Mouse (Mus musculus) thymus, adult 2 months (tissue): ENCODE data around the gene Tigar. TPM values are rescaled to one million over a fixed set of nuclear protein-coding genes. Genes with fewer than 3 reads are reported as not detected.

Experiments
- DNase-seq: peaks from one replicate; pipeline ENCODE4 v3.0.0; 2021
- H3K27ac ChIP-seq: fragments of 200-500 bp; 2 replicates; pipeline ENCODE4 v1.5.1; 2012; ENCODE audit warnings: low read length, control low read depth; ENCODE audit not compliant: control insufficient read depth, insufficient read depth
- H3K27me3 ChIP-seq: fragments of 200-500 bp; 2 replicates; pipeline ENCODE4 v1.6.1; 2012; ENCODE audit warnings: mild to moderate bottlenecking, low read length, moderate library complexity, mixed read lengths; ENCODE audit not compliant: control insufficient read depth, insufficient read depth
- H3K36me3 ChIP-seq: fragments of 200-500 bp; 2 replicates; pipeline ENCODE4 v1.6.1; 2012; ENCODE audit warnings: mild to moderate bottlenecking, low read length, moderate library complexity; ENCODE audit not compliant: control insufficient read depth, insufficient read depth
- H3K4me1 ChIP-seq: fragments of 200-500 bp; replicated peaks from 2 replicates; pipeline ENCODE4 v1.6.1; 2012; ENCODE audit warnings: low read length; ENCODE audit not compliant: control insufficient read depth, insufficient read depth
- H3K4me3 ChIP-seq: fragments of 200-500 bp; 2 replicates; pipeline ENCODE4 v1.5.1; 2012; ENCODE audit warnings: mild to moderate bottlenecking, low read length, control low read depth, moderate library complexity; ENCODE audit not compliant: control insufficient read depth, insufficient read depth
- CTCF ChIP-seq: fragments of 200-500 bp; IDR thresholded peaks from 2 replicates; pipeline ENCODE4 v1.5.1; 2012; ENCODE audit warnings: mild to moderate bottlenecking, control low read depth, low read length, moderate library complexity, borderline replicate concordance; ENCODE audit not compliant: control insufficient read depth, poor library complexity, insufficient read depth; ENCODE audit errors: extremely low read depth
- POLR2A ChIP-seq: fragments of 200-500 bp; IDR thresholded peaks from 2 replicates; pipeline ENCODE4 v1.6.1; 2012; ENCODE audit warnings: mild to moderate bottlenecking, low read length, control low read depth, moderate library complexity; ENCODE audit not compliant: control insufficient read depth, poor library complexity, insufficient read depth; ENCODE audit errors: extremely low read depth
- WGBS: fragments of 180-500 bp; shearing (Covaris S2); methylation state at CpG from one replicate; pipeline ENCODE4 v1.1.7; 2018; 5-methylcytosine and 5-hydroxymethylcytosine counted together
- polyA plus RNA-seq: library from polyadenylated mRNA; depleted of rRNA; stranded (reverse); fragments of >200 nt; gene quantifications from 2 replicates; pipeline ENCODE4 v1.2.3, GENCODE M21; 2012; rRNA removed

Gene Tigar
- polyA plus RNA-seq, 1 experiment: 2.4 TPM

DNA sequence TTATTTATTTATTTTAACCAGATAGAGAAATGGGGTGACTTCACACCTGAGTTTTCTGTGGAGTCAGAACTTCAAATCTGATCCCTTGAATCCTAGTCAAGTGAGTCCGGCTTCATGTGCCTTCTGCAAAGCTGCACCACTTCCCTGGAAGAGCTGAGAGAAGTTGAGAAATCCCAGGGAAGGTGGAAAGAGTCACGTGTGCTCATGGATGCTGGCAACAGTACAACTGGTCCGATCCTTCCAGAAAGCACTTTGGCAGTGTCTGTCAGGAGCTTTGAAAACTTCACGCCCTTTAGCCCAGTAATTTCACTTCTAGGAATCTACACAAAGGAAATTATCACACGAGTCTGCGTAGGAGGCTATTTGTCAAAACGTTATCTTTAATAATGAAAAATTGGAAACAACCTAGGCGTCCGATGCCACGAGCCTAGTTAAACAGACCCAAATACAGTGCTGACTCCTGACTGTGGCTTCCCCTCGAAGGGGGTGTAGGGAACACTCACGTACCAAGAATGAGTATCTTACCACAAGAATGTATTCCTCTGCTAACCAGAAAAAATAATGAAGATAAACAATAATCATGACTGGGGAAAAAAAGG, 52.3 kb downstream of the Tigar start:
- no peaks in the 10 kb centered on the region for H3K27me3 ChIP-seq
- DNase-seq: no peak
- TF ChIP-seq POLR2A: no peak
- TF ChIP-seq CTCF: no peak
- 82% methylated on average over 12 of the region's 12 CpGs for WGBS
- H3K4me1 ChIP-seq: no peaks in the 10 kb centered on the region
- H3K27ac ChIP-seq: no peak overlapping the region
- no peak overlapping the region for H3K4me3 ChIP-seq
- H3K36me3 ChIP-seq: no peaks in the 10 kb centered on the region

- no peak for DNase-seq
- H3K27me3 ChIP-seq: no peaks in the 10 kb centered on the region
- no peak overlapping the region for H3K4me3 ChIP-seq
- H3K36me3 ChIP-seq: no peaks in the 10 kb centered on the region
- TF ChIP-seq POLR2A (no peak), CTCF (no peak)
- WGBS: 87% methylated on average over 4 of the region's 4 CpGs
- H3K27ac ChIP-seq: no peak overlapping the region
- H3K4me1 ChIP-seq: no peaks in the 10 kb centered on the region
These were observed 58.5 kb downstream of the Tigar start for GRCm38 (mm10) chr6:127050847-127051246.

GRCm38 (mm10) chr6:127044909-127045308, 64.4 kb downstream of the Tigar start:
- Histone ChIP-seq H3K36me3 (no peaks in the 10 kb centered on the region), H3K4me3 (no peak overlapping the region), H3K4me1 (no peaks in the 10 kb centered on the region), H3K27ac (no peak overlapping the region), H3K27me3 (no peaks in the 10 kb centered on the region)
- DNase-seq: no peak
- TF ChIP-seq CTCF (no peak), POLR2A (no peak)
- 39% methylated on average over 6 of the region's 6 CpGs for WGBS

Other genes with a start within 250 kb of the Tigar start
- 0.31 and 0.32 TPM in 2 replicates for gene Dyrk4, start 187.7 kb downstream of the Tigar start, polyA plus RNA-seq
- 28.0 and 31.0 TPM in 2 replicates for gene Rad51ap1, start 170.0 kb downstream of the Tigar start, polyA plus RNA-seq
- 5.3 and 7.0 TPM in 2 replicates for gene D6Wsu163e, start 169.6 kb downstream of the Tigar start, polyA plus RNA-seq
- 0.01 TPM in 1 of 2 replicates, not detected in the other for gene Fgf6, start 94.0 kb downstream of the Tigar start, polyA plus RNA-seq
- 0.34 and 0.73 TPM in 2 replicates for gene Fgf23, start 36.7 kb downstream of the Tigar start, polyA plus RNA-seq
- gene Ccnd2, start 42.6 kb upstream of the Tigar start, polyA plus RNA-seq: 73.0 and 74.1 TPM in 2 replicates